ENCODE assay signal across 19 mouse cellular contexts in genomic region chr11:97160341-97160740, GRCm38 (mm10). TPM values are rescaled to one million over a fixed set of nuclear protein-coding genes. Genes with fewer than 3 reads are reported as not detected.
"Had no signal": no experiment of that assay in that cellular context is flagged by ENCODE, and none has a peak within 500 bp of the region (broad histone marks: within the 10 kb centered on the region; RNA-seq: fewer than 3 reads in every experiment).

No protein-coding gene starts in this region.

- H3K4me3 ChIP-seq: limb, embryonic 12.5 days; limb, embryonic 15.5 days; lung, embryonic 15.5 days; megakaryocyte, embryonic 14.5 days; midbrain, embryonic 10.5 days had no signal

- H3K9me3 ChIP-seq: limb, embryonic 12.5 days; limb, embryonic 15.5 days; lung, embryonic 15.5 days; megakaryocyte, embryonic 14.5 days; midbrain, embryonic 10.5 days had no signal

- ATAC-seq: intestine, embryonic 16.5 days had no signal

- H3K27ac ChIP-seq: limb, embryonic 12.5 days; limb, embryonic 15.5 days; liver, embryonic 14.5 days; lung, embryonic 15.5 days; midbrain, embryonic 10.5 days had no signal

- H3K4me2 ChIP-seq: limb, embryonic 12.5 days; limb, embryonic 15.5 days; liver, embryonic 11.5 days; lung, embryonic 15.5 days had no signal

- DNase-seq: kidney, adult 18-20 months; kidney, adult 9 months; kidney, postnatal 14 days; kidney, postnatal 4 days; left cerebral cortex, postnatal 4 days; lung, adult 18-20 months; lung, postnatal 10 days; lung, postnatal 36 days; thymus, adult 18-20 months; thymus, postnatal 36 days had no signal

- H3K9ac ChIP-seq: limb, embryonic 12.5 days; limb, embryonic 15.5 days; liver, embryonic 14.5 days; lung, embryonic 15.5 days had no signal

- H3K27me3 ChIP-seq: limb, embryonic 12.5 days; limb, embryonic 15.5 days; lung, embryonic 15.5 days; megakaryocyte, embryonic 14.5 days had no signal

- H3K4me1 ChIP-seq: limb, embryonic 12.5 days; limb, embryonic 15.5 days; lung, embryonic 15.5 days; midbrain, embryonic 10.5 days had no signal

RNA-seq across cellular contexts. Expression of gene Tbx21, which starts 45.2 kb away (rescaled TPM):
- total RNA-seq: left cerebral cortex, postnatal 10 days had no signal
- polyA plus RNA-seq: limb, embryonic 12.5 days; limb, embryonic 15.5 days; liver, embryonic 11.5 days had no signal
